Mouse (Mus musculus) myocyte (in vitro differentiated cells): ENCODE measurements at regions not wholly inside any gene's neighbourhood (a gene's known extent, or its start where the extent isn't known, plus 50 kb on each side); places are given as distances from the start of the nearest gene placed in this dataset.

Source experiments
- H3K27me3 ChIP-seq: one replicate; pipeline ENCODE4 v1.6.1; 2011; ENCODE audit not compliant: control insufficient read depth, insufficient read depth, insufficient read length
- H3K36me3 ChIP-seq: one replicate; pipeline ENCODE4 v1.6.1; 2011; ENCODE audit not compliant: control insufficient read depth, insufficient read depth
- H3K4me2 ChIP-seq: one replicate; pipeline ENCODE4 v1.6.1; 2011; ENCODE audit warnings: low read depth, control low read depth
- H3K4me3 ChIP-seq: one replicate; pipeline ENCODE4 v1.5.1; 2011; ENCODE audit warnings: mild to moderate bottlenecking, control low read depth, moderate library complexity
- H3K79me2 ChIP-seq: one replicate; pipeline ENCODE4 v1.6.1; 2011; ENCODE audit not compliant: control insufficient read depth, insufficient read depth
- H3ac ChIP-seq: one replicate; pipeline ENCODE4 v1.6.1; 2011; ENCODE audit not compliant: control insufficient read depth, insufficient read length
- CEBPB ChIP-seq: IDR thresholded peaks from 2 replicates; pipeline ENCODE4 v1.6.1; 2011; ENCODE audit warnings: mild to moderate bottlenecking, moderate library complexity; ENCODE audit not compliant: poor library complexity, insufficient read depth, severe bottlenecking
- E2F4 ChIP-seq: IDR thresholded peaks from one replicate; pipeline ENCODE4 v1.6.1; 2011; ENCODE audit warnings: mild to moderate bottlenecking, control low read depth, moderate library complexity; ENCODE audit not compliant: insufficient read depth
- MAX ChIP-seq: IDR thresholded peaks from one replicate; pipeline ENCODE4 v1.6.1; 2011; ENCODE audit warnings: low read depth, mild to moderate bottlenecking, control low read depth
- MYOD1 ChIP-seq, 3 experiments: IDR thresholded peaks; one replicate each; pipeline ENCODE4 v1.6.1; 2011; ENCODE audit warnings: control low read depth in 2 of 3, low read depth in 2 of 3, mild to moderate bottlenecking in 2 of 3, moderate library complexity in 1 of 3; ENCODE audit not compliant: insufficient read length in 2 of 3, control insufficient read depth in 1 of 3
- MYOG ChIP-seq, 3 experiments: IDR thresholded peaks; one replicate each; pipeline ENCODE4 v1.6.1; 2011; ENCODE audit warnings: control low read depth in 2 of 3, low read depth in 2 of 3, mild to moderate bottlenecking in 2 of 3; ENCODE audit not compliant: insufficient read length in 2 of 3, control insufficient read depth in 1 of 3, insufficient read depth in 1 of 3
- POLR2A ChIP-seq: IDR thresholded peaks from one replicate; pipeline ENCODE4 v1.6.1; 2011; ENCODE audit warnings: low read depth, mild to moderate bottlenecking, control low read depth, moderate library complexity; ENCODE audit not compliant: insufficient read length
- POLR2AphosphoS2 ChIP-seq: IDR thresholded peaks from one replicate; pipeline ENCODE4 v1.6.1; 2011; ENCODE audit warnings: low read depth, control low read depth; ENCODE audit not compliant: insufficient read length
- REST ChIP-seq: IDR thresholded peaks from one replicate; pipeline ENCODE4 v1.6.1; 2011; ENCODE audit warnings: mild to moderate bottlenecking, control low read depth, moderate library complexity; ENCODE audit not compliant: insufficient read depth, insufficient read length
- SRF ChIP-seq: IDR thresholded peaks from one replicate; pipeline ENCODE4 v1.6.1; 2011; ENCODE audit warnings: low read depth; ENCODE audit not compliant: control insufficient read depth, insufficient read length
- TCF12 ChIP-seq: IDR thresholded peaks from one replicate; pipeline ENCODE4 v1.6.1; 2011; ENCODE audit warnings: mild to moderate bottlenecking, control low read depth; ENCODE audit not compliant: poor library complexity, insufficient read depth, severe bottlenecking
- TCF3 ChIP-seq: IDR thresholded peaks from one replicate; pipeline ENCODE4 v1.6.1; 2011; ENCODE audit warnings: low read depth, control low read depth; ENCODE audit not compliant: insufficient read length
- USF1 ChIP-seq: IDR thresholded peaks from one replicate; pipeline ENCODE4 v1.6.1; 2011; ENCODE audit warnings: low read depth, mild to moderate bottlenecking, control low read depth, moderate library complexity

GRCm38 (mm10) chr5:144643438-144643837, 97.7 kb downstream of the Nptx2 start:
- Histone ChIP-seq H3K79me2 (no peaks in the 10 kb centered on the region), H3K27me3 (no peaks in the 10 kb centered on the region), H3K4me2 (no peak overlapping the region), H3K4me3 (no peak overlapping the region), H3K36me3 (no peaks in the 10 kb centered on the region), H3ac (no peak overlapping the region)
- TF ChIP-seq MAX = no peak
- TF ChIP-seq MYOD1 (IDR thresholded peaks at IDR 0.05; ENCODE audit: control insufficient read depth in 1 of 3, insufficient read length in 2 of 3, low read depth in 2 of 3) = no peak
- no peak for TF ChIP-seq SRF
- TF ChIP-seq USF1 = no peak
- TF ChIP-seq TCF3 = no peak
- no peak for TF ChIP-seq POLR2AphosphoS2
- TF ChIP-seq TCF12 = no peak
- TF ChIP-seq POLR2A = no peak

DNA sequence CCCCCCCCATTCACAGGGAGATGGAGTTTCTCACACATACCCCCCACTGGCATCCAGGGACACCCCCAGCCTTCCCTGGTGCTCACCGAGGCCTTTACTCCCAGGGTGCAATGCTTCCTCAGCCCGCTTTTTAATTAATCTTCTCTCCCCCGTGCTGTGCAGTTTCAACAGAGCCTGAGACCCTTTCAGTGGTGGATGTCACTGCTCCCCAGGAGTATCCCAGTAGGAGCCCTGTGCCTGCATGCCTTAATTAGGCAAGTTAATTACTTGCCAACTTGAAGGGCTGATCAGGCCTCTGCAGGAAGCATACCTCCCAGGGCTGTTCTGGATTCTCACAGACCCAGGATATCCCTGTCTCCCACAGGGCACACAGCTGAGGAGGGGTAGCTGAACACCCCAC, 99.7 kb downstream of the Nptx2 start:
- Histone ChIP-seq H3K79me2 (no peaks in the 10 kb centered on the region), H3K36me3 (no peaks in the 10 kb centered on the region), H3ac (no peak overlapping the region), H3K4me3 (no peak overlapping the region), H3K27me3 (no peaks in the 10 kb centered on the region), H3K4me2 (no peak overlapping the region)
- TF ChIP-seq CEBPB = no peak
- TF ChIP-seq MYOG (IDR thresholded peaks at IDR 0.05; ENCODE audit: control insufficient read depth in 1 of 3, insufficient read depth in 1 of 3, insufficient read length in 2 of 3, low read depth in 2 of 3) = no peak
- TF ChIP-seq SRF = no peak
- no peak for TF ChIP-seq E2F4
- no peak for TF ChIP-seq MYOD1 (IDR thresholded peaks at IDR 0.05; ENCODE audit: control insufficient read depth in 1 of 3, insufficient read length in 2 of 3, low read depth in 2 of 3)
- TF ChIP-seq MAX = no peak
- no peak for TF ChIP-seq POLR2A
- no peak for TF ChIP-seq REST
- TF ChIP-seq POLR2AphosphoS2 = no peak
- no peak for TF ChIP-seq USF1
- no peak for TF ChIP-seq TCF3
- TF ChIP-seq TCF12 = no peak

GRCm38 (mm10) chr5:144647311-144648104, 101.8 kb downstream of the Nptx2 start:
- Histone ChIP-seq H3K4me3 (no peak overlapping the region), H3ac (no peak overlapping the region), H3K36me3 (no peaks in the 10 kb centered on the region), H3K27me3 (no peaks in the 10 kb centered on the region), H3K79me2 (no peaks in the 10 kb centered on the region), H3K4me2 (no peak overlapping the region)
- TF ChIP-seq TCF3 (no peak), TCF12 (no peak), E2F4 (no peak)

DNA sequence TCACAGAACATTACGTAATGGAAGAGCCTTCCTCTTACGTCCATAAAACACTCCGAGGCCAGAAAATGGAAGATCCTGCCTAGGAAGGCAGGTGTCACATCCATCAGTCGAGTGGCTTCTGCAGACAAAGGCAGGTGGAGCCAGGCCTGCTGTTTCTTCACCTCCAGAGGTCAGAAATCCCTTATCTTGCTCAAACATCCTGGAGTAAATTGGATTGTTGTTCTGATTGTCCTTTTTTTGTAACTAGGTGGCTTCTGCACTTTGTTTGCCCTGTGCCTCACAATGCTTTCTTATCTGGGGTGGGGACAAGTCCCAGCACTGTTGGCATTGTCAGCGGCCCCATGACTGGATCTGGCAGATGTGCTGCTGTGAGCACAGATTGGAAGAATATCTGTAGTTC, 106.5 kb downstream of the Nptx2 start:
- no peaks in the 10 kb centered on the region for H3K36me3 ChIP-seq
- H3K4me2 ChIP-seq = no peak overlapping the region
- H3ac ChIP-seq = no peak overlapping the region
- H3K79me2 ChIP-seq = no peaks in the 10 kb centered on the region
- H3K4me3 ChIP-seq = no peak overlapping the region
- no peaks in the 10 kb centered on the region for H3K27me3 ChIP-seq
- no peak for TF ChIP-seq MYOG (IDR thresholded peaks at IDR 0.05; ENCODE audit: control insufficient read depth in 1 of 3, insufficient read depth in 1 of 3, insufficient read length in 2 of 3, low read depth in 2 of 3)
- TF ChIP-seq MYOD1 (IDR thresholded peaks at IDR 0.05; ENCODE audit: control insufficient read depth in 1 of 3, insufficient read length in 2 of 3, low read depth in 2 of 3) = no peak
- no peak for TF ChIP-seq TCF3
- TF ChIP-seq POLR2A = no peak
- no peak for TF ChIP-seq USF1
- no peak for TF ChIP-seq CEBPB
- TF ChIP-seq MAX = no peak
- no peak for TF ChIP-seq SRF
- TF ChIP-seq POLR2AphosphoS2 = no peak
- TF ChIP-seq TCF12 = no peak
- TF ChIP-seq REST = no peak
- no peak for TF ChIP-seq E2F4

GRCm38 (mm10) chr5:144662031-144662430, 99.6 kb downstream of the Tmem130 start:
- Histone ChIP-seq H3K79me2 (no peaks in the 10 kb centered on the region), H3ac (no peak overlapping the region), H3K4me3 (no peak overlapping the region), H3K4me2 (no peak overlapping the region), H3K36me3 (no peaks in the 10 kb centered on the region), H3K27me3 (no peaks in the 10 kb centered on the region)
- TF ChIP-seq POLR2A = no peak
- no peak for TF ChIP-seq TCF3
- no peak for TF ChIP-seq E2F4
- no peak for TF ChIP-seq TCF12
- no peak for TF ChIP-seq USF1
- no peak for TF ChIP-seq MAX
- TF ChIP-seq REST = no peak
- no peak for TF ChIP-seq MYOG (IDR thresholded peaks at IDR 0.05; ENCODE audit: control insufficient read depth in 1 of 3, insufficient read depth in 1 of 3, insufficient read length in 2 of 3, low read depth in 2 of 3)
- no peak for TF ChIP-seq SRF
